Mouse (Mus musculus): ENCODE results near the gene Abcf2. TPM values are rescaled to one million over a fixed set of nuclear protein-coding genes. Genes with fewer than 3 reads are reported as not detected.

Abcf2 gene
- polyA plus RNA-seq, 1 experiment from 2014 or later = 128 TPM

MicroRNAs encoded within 50 kb of the gene (microRNA counts, 519-probe panel; counts per million panel counts)
- 984 counts per million, percentile 5 among the panel's probes with 10 or more counts for microRNA mmu-miR-671-3p
- not detected for microRNA mmu-miR-671-5p

Small RNA genes lying within 50 kb of the gene (microRNA-seq; reads per million reads assigned to microRNA genes)
- 357 reads per million, percentile 67 among the genes with 10 or more reads in this experiment for gene Mir671

Other genes with a start within 250 kb of the Abcf2 start
- 2.7 and 3.1 TPM in 2 replicates for gene Kcnh2, start 225.9 kb downstream of the Abcf2 start, polyA plus RNA-seq (2015; fragmentation: Nextera tagmentation; extraction: Ambion mirVana)
- 6.0 and 6.6 TPM in 2 replicates for gene Nos3, start 212.7 kb downstream of the Abcf2 start, polyA plus RNA-seq (2015; fragmentation: Nextera tagmentation; extraction: Ambion mirVana)
- gene Atg9b, start 185.3 kb downstream of the Abcf2 start, polyA plus RNA-seq (2015; fragmentation: Nextera tagmentation; extraction: Ambion mirVana) = 0.37 and 0.78 TPM in 2 replicates
- 42.1 and 44.6 TPM in 2 replicates for gene Abcb8, start 183.8 kb downstream of the Abcf2 start, polyA plus RNA-seq (2015; fragmentation: Nextera tagmentation; extraction: Ambion mirVana)
- gene Asic3, start 164.1 kb downstream of the Abcf2 start, polyA plus RNA-seq (2015; fragmentation: Nextera tagmentation; extraction: Ambion mirVana) = 1.7 and 2.0 TPM in 2 replicates
- 53.5 and 59.5 TPM in 2 replicates for gene Cdk5, start 153.9 kb downstream of the Abcf2 start, polyA plus RNA-seq (2015; fragmentation: Nextera tagmentation; extraction: Ambion mirVana)
- gene Slc4a2, start 153.6 kb downstream of the Abcf2 start, polyA plus RNA-seq (2015; fragmentation: Nextera tagmentation; extraction: Ambion mirVana) = 39.5 and 42.0 TPM in 2 replicates
- gene Fastk, start 132.2 kb downstream of the Abcf2 start, polyA plus RNA-seq (2015; fragmentation: Nextera tagmentation; extraction: Ambion mirVana) = 120 TPM in 2 replicates
- 23.7 and 24.6 TPM in 2 replicates for gene Tmub1, start 129.6 kb downstream of the Abcf2 start, polyA plus RNA-seq (2015; fragmentation: Nextera tagmentation; extraction: Ambion mirVana)
- 29.8 and 35.4 TPM in 2 replicates for gene Agap3, start 125.3 kb downstream of the Abcf2 start, polyA plus RNA-seq (2015; fragmentation: Nextera tagmentation; extraction: Ambion mirVana)
- not detected in 2 replicates for gene Gbx1, start 50.3 kb downstream of the Abcf2 start, polyA plus RNA-seq (2015; fragmentation: Nextera tagmentation; extraction: Ambion mirVana)
- gene Asb10, start 36.5 kb downstream of the Abcf2 start, polyA plus RNA-seq (2015; fragmentation: Nextera tagmentation; extraction: Ambion mirVana) = 1.6 and 2.2 TPM in 2 replicates
- gene 4931409K22Rik, start 20.7 kb downstream of the Abcf2 start, polyA plus RNA-seq (2015; fragmentation: Nextera tagmentation; extraction: Ambion mirVana) = 0.17 and 0.49 TPM in 2 replicates
- 31.6 and 33.3 TPM in 2 replicates for gene Chpf2, start 9.3 kb upstream of the Abcf2 start, polyA plus RNA-seq (2015; fragmentation: Nextera tagmentation; extraction: Ambion mirVana)
- 51.2 and 51.3 TPM in 2 replicates for gene Smarcd3, start 46.9 kb upstream of the Abcf2 start, polyA plus RNA-seq (2015; fragmentation: Nextera tagmentation; extraction: Ambion mirVana)
- 30.8 and 34.3 TPM in 2 replicates for gene Nub1, start 108.1 kb upstream of the Abcf2 start, polyA plus RNA-seq (2015; fragmentation: Nextera tagmentation; extraction: Ambion mirVana)
- 38.3 and 39.6 TPM in 2 replicates for gene Wdr86, start 153.3 kb upstream of the Abcf2 start, polyA plus RNA-seq (2015; fragmentation: Nextera tagmentation; extraction: Ambion mirVana)
- gene Crygn, start 180.5 kb upstream of the Abcf2 start, polyA plus RNA-seq (2015; fragmentation: Nextera tagmentation; extraction: Ambion mirVana) = 1.8 and 3.8 TPM in 2 replicates

Measured in limb, embryonic 13.5 days (tissue).